Mouse (Mus musculus) E14TG2a.4 (cell line): Measurements from ENCODE around the gene Tstd1.
A peak's percentile ranks its signal among the peaks of the same experiment; 100 is the strongest.

Source experiments
- H3K27me3 ChIP-seq: 2 replicates; pipeline ENCODE4 v1.6.1; 2014; ENCODE audit warnings: low read length, control low read depth; ENCODE audit not compliant: insufficient read depth
- H3K36me3 ChIP-seq: 2 replicates; pipeline ENCODE4 v1.6.1; 2014; ENCODE audit warnings: low read length, control low read depth; ENCODE audit not compliant: insufficient read depth
- H3K4me1 ChIP-seq: replicated peaks from 2 replicates; pipeline ENCODE4 v1.6.1; 2014; ENCODE audit warnings: low read depth, low read length, control low read depth
- H3K4me3 ChIP-seq: replicated peaks from 2 replicates; pipeline ENCODE4 v1.5.1; 2014; ENCODE audit warnings: mild to moderate bottlenecking, low read length
- H3K9me3 ChIP-seq: 2 replicates; pipeline ENCODE4 v1.6.1; 2014; ENCODE audit warnings: low read length, control low read depth
- CTCF ChIP-seq: conservative IDR thresholded peaks from 2 replicates; pipeline ENCODE4 v1.5.1; 2014; ENCODE audit warnings: low read length
- NANOG ChIP-seq: IDR thresholded peaks from 2 replicates; pipeline ENCODE4 v1.6.1; 2014; ENCODE audit warnings: borderline replicate concordance, low read length, mixed read lengths
- POU5F1 ChIP-seq: IDR thresholded peaks from 2 replicates; pipeline ENCODE4 v1.6.1; 2014; ENCODE audit warnings: low read length, borderline replicate concordance

The Tstd1 gene

GRCm38 (mm10) chr1:171418660-171419059 is at the start of gene Tstd1:
Gene Tstd1, plus strand, starts transcription at chr1:171418872.
- no peaks in the 10 kb centered on the region for H3K9me3 ChIP-seq
- H3K4me3 ChIP-seq: peak within 1 kb of the TSS; percentile 43
- H3K27me3 ChIP-seq: no peaks in the 10 kb centered on the region
- peaks cover 76% of the 10 kb centered on the region for H3K4me1 ChIP-seq
- TF ChIP-seq POU5F1 (no peak), CTCF (no peak), NANOG (no peak)
- H3K36me3 ChIP-seq: peaks cover 73% of the 10 kb centered on the region

- Histone ChIP-seq H3K36me3 (no peaks in the 10 kb centered on the region), H3K4me1 (peaks cover 85% of the 10 kb centered on the region), H3K4me3 (peak within 1 kb of the TSS; percentile 57), H3K9me3 (no peaks in the 10 kb centered on the region), H3K27me3 (peaks cover 14% of the 10 kb centered on the region)
- TF ChIP-seq NANOG (no peak), CTCF (0 out of 2 replicates have a peak, but pooled peaks have one; percentile 7), POU5F1 (no peak)
These were observed 48.7 kb upstream of the Tstd1 start, which contains the start of gene Nectin4 for GRCm38 (mm10) chr1:171369845-171370556. Gene Nectin4, plus strand, starts transcription at chr1:171370099.

DNA sequence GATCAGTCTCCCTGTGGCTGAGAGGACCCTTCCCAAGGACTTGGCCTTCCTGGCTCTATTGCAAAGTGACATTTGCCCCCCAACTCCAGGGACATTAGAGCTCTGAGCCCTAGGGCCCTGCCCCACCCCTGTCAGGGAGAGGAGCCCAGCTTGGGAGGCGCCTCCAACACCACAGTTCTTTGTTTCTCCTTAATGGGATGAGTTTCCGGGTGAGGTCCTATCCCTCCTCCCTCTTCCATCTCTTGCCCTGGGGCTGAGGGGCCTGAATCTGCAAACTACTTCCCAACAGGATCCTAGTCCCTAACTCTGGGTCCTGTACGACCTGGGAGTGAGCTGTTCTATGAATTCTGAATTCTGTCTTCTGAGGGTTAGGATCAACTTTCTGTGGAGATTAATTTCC is 45.8 kb upstream of the Tstd1 start:
- peaks cover 85% of the 10 kb centered on the region for H3K4me1 ChIP-seq
- H3K9me3 ChIP-seq: no peaks in the 10 kb centered on the region
- H3K27me3 ChIP-seq: peaks cover 14% of the 10 kb centered on the region
- no peaks in the 10 kb centered on the region for H3K36me3 ChIP-seq
- peak overlapping the region; percentile 20; the same call in 1 of the 2 replicates for H3K4me3 ChIP-seq
- no peak for TF ChIP-seq CTCF

- Histone ChIP-seq H3K36me3 (no peaks in the 10 kb centered on the region), H3K27me3 (peaks cover 21% of the 10 kb centered on the region), H3K4me3 (peak overlapping the region; percentile 20; the same call in 1 of the 2 replicates), H3K9me3 (no peaks in the 10 kb centered on the region), H3K4me1 (peaks cover 85% of the 10 kb centered on the region)
- TF ChIP-seq POU5F1 (no peak), NANOG (no peak), CTCF (no peak)
These were observed 44.7 kb upstream of the Tstd1 start for GRCm38 (mm10) chr1:171373946-171374345.

DNA sequence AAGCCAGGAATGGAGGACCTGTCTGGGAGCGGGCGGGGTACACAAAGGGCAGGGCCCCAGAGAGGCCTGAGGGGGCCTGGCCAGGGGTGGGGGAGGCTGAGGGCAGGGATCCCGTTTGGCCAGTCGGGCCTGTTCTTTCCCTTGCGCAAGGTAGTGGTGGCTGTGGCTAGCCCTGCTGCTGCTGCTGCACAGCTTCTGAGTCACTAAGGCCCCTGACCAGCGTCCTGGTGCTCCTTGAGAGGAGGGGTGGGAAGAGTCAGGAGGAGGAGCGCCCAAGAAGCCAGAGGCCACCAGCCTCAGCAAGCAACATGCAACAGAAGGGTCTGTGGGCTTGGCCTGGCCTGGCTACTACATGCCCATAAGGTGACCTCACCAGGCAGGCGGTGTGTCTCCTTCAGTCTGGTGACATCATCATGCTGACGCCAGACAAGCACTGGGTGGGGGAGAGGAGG is 43.0 kb upstream of the Tstd1 start:
- H3K36me3 ChIP-seq: no peaks in the 10 kb centered on the region
- H3K4me3 ChIP-seq: peak overlapping the region; percentile 46
- no peaks in the 10 kb centered on the region for H3K9me3 ChIP-seq
- peaks cover 88% of the 10 kb centered on the region for H3K4me1 ChIP-seq
- no peak for TF ChIP-seq NANOG
- no peak for TF ChIP-seq CTCF
- TF ChIP-seq POU5F1: no peak
- peaks cover 20% of the 10 kb centered on the region for H3K27me3 ChIP-seq

GRCm38 (mm10) chr1:171378298-171378697 is 40.4 kb upstream of the Tstd1 start:
- Histone ChIP-seq H3K36me3 (no peaks in the 10 kb centered on the region), H3K9me3 (no peaks in the 10 kb centered on the region), H3K4me3 (no peak overlapping the region), H3K27me3 (peaks cover 30% of the 10 kb centered on the region), H3K4me1 (peaks cover 70% of the 10 kb centered on the region)
- TF ChIP-seq CTCF: no peak

DNA sequence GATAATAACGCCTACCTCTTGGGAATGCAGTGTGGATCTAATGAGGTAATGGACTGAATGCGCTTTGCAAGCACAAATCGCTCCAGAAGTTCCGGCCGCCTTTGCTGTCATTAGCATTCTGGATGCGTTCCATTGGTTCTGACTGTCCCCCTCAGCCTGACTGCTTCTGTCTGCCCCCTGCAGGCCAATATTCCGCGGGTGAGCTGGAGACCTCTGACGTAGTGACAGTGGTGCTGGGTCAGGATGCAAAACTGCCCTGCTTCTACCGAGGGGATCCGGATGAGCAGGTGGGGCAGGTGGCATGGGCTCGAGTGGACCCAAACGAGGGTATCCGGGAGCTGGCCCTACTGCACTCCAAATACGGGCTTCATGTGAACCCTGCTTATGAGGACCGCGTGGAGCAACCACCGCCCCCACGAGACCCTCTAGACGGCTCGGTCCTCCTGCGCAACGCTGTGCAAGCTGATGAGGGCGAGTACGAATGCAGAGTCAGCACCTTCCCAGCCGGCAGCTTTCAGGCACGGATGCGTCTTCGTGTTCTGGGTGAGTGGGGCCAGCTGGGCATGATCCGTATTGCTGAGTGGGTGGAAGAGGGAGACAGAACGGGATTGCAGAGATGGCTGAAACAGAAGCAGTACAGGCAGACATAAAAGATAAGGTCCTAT is 38.6 kb upstream of the Tstd1 start:
- no peaks in the 10 kb centered on the region for H3K9me3 ChIP-seq
- no peaks in the 10 kb centered on the region for H3K36me3 ChIP-seq
- peaks cover 65% of the 10 kb centered on the region for H3K4me1 ChIP-seq
- peak overlapping the region; percentile 66 for H3K4me3 ChIP-seq
- peaks cover 33% of the 10 kb centered on the region for H3K27me3 ChIP-seq
- TF ChIP-seq CTCF: peak; percentile 69
- TF ChIP-seq POU5F1: no peak
- TF ChIP-seq NANOG: no peak

GRCm38 (mm10) chr1:171382096-171382620 is 36.5 kb upstream of the Tstd1 start:
- no peak overlapping the region for H3K4me3 ChIP-seq
- H3K27me3 ChIP-seq: peaks cover 33% of the 10 kb centered on the region
- H3K36me3 ChIP-seq: no peaks in the 10 kb centered on the region
- H3K4me1 ChIP-seq: peaks cover 65% of the 10 kb centered on the region
- H3K9me3 ChIP-seq: no peaks in the 10 kb centered on the region
- TF ChIP-seq CTCF (no peak), NANOG (no peak), POU5F1 (no peak)
